Mouse (Mus musculus) spleen, adult 12 weeks (tissue): ENCODE measurements at regions not wholly inside any gene's neighbourhood (a gene's known extent, or its start where the extent isn't known, plus 50 kb on each side); places are given as distances from the start of the nearest gene placed in this dataset.
A peak's percentile ranks its signal among the peaks of the same experiment; 100 is the strongest.

ENCODE experiments used
- DNase-seq: peaks from one replicate; pipeline ENCODE4 v3.0.0; 2022; ENCODE audit warnings: low spot score

GRCm38 (mm10) chr17:88116321-88116720, 51.2 kb upstream of the Fbxo11 start:
- no peak for DNase-seq

GRCm38 (mm10) chr17:88118714-88119113, 53.6 kb upstream of the Fbxo11 start:
- no peak for DNase-seq

GRCm38 (mm10) chr17:88123711-88124110, 58.6 kb upstream of the Fbxo11 start:
- DNase-seq: no peak

DNA sequence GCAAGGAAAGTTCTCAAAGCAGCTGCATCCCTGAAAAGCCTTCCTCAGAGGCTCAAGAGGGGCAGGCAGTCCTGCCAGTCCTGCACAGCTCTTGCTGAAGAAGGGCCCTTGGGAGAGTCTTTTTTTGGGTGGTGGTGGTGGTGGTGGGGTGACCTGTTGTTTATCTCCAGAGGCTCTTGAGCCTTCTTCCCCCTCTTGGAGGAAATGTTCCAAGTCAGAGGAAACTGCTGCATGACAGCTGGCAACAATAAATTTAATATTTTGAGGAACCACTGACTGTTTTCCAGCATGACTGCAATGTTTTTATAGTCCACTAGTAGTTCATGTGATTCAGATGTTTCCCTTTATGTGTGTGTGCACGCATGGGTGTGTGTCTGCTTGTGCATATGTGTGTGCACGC, 62.0 kb upstream of the Fbxo11 start:
- DNase-seq: no peak

GRCm38 (mm10) chr17:88131297-88131696, 66.2 kb upstream of the Fbxo11 start:
- no peak for DNase-seq

- no peak for DNase-seq
Measured at GRCm38 (mm10) chr17:88131980-88132379, 66.9 kb upstream of the Fbxo11 start.

DNA sequence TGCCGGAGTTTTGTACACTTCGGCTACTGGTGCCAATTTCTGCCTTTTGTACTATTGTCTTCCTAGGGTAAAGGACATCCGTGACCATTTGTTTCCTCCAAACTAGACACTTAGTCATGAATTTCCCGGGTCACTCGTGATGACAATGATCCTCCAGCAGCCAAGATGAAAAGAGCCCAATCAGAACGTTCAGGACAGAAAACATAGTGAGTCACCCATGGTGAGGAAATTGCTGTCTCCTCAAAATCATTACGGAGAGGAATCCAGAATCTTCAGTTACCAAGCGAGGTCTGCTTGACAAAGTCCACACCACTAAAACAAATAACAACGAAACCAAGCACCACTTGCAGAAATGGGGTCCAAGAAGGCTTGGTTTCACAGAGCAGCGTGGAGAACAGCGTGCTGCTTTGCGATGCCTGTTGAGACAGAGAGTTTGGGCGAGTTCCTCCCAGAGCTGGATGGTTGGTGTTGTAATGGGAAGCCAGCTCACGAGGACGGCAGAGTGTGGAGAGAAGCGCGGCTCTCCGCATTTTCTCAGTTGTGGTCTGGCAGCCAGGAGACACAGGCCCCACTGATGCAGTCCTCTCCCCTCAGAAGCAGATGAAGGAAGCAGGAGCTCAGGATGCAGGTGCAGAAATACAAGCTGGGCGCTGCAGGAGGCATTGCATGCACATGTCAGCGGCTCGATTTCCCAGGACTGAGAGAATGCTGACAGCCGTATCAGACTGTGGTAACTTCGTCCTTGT, 67.7 kb upstream of the Fbxo11 start:
- DNase-seq: no peak

- no peak for DNase-seq
Measured at GRCm38 (mm10) chr17:88134546-88134945, 69.5 kb upstream of the Fbxo11 start.

GRCm38 (mm10) chr17:88141538-88141937, 76.4 kb upstream of the Fbxo11 start:
- no peak for DNase-seq

GRCm38 (mm10) chr17:88142003-88142402, 76.9 kb upstream of the Fbxo11 start:
- DNase-seq: no peak

GRCm38 (mm10) chr17:88142809-88143208, 77.7 kb upstream of the Fbxo11 start:
- DNase-seq: no peak

- no peak for DNase-seq
Measured at GRCm38 (mm10) chr17:88143378-88143943, 78.4 kb upstream of the Fbxo11 start.

DNA sequence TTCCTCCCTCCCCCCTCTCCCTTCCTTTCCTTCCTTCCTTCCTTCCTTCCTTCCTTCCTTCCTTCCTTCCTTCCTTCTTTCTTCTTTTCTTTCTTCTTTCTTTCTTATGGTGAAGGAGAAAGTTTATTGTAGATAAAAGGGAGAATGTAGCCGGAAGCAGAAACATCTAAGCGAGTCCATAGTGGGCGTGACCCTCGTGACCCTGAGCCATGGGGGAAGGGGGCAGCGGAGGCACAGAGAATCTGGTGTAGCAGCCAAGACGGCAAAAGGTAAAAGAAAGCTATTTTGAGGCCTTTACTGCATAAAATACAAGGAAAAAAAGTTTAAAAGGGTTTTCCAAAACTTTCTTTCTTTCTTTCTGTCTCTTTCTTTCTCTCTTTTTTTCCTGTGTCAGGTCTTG, 93.5 kb upstream of the Fbxo11 start:
- no peak for DNase-seq

DNA sequence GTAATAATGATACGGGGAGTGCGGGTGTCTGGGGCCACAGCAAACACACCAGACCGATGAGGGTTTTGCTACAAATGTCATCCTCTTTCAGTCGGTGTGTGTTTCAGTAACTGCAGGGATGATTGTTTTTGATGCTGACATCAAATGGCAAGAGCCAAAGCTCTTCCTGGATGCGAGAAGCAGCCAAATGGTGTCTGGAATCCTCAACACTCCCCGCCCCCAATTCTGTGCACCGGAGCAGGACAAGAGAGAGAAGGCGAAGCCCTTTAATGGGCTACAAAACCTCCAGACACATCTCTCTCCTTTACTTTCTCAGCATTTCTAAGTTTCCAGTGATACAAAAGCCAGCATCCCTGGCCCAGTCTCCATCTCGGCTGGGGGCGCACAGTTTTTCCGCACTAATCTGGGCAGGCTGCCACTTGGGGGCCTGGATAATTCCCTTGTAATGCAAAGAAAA, 94.1 kb upstream of the Fbxo11 start:
- no peak for DNase-seq

DNA sequence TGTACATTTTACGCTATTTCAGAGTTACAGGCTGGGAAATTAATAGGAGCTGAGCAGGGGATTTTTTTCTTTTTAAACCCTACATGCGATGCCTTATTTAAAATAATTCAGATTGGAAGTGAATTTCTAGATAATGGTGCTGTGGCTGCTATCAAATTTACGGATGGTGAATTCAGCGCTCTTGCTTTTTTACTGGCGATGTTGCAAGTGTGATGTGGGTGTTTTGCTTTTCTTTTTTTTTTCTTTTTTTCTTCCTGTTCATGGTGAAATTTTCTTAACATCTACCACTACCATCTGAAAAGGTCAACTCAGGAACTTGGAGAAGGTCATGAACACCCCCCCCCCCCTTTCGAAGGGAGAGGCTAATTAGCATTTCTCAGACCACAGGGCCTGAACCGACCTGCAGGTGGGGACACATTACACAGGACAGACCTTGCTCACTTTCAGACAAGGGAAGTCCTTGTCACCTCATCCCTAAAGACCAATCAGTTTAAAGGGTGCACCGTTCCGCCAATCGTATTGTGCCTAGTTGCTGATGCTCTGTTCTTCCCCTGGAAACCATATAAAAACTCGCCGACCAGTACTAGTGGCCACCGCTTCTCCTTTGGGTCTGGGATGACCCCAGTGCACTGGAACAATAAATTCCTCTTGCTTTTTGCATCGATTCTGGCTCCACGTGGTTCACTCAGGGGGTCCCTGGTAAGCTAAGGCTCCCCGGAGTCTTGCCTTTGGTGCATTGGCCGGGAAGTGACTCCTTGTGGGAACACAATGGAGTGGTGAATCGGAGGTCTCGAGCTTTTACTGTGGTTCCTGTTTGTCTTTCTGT, 95.0 kb upstream of the Fbxo11 start:
- DNase-seq: no peak

DNA sequence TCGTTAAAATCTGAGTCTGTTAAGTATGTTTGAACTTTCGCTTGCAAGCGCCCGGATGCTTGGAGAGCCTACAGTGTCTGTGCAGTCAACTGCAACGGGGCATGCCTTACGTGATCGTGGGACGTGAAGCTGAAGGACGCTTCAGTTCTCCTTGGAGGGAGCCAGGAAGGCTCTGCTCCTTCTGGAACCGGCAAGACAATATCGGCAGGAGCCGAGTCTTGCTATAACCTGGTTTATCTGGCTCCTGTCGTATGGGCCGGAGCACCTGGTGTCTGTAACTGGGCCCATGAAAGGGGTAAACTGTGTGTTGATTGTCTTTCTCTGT, 95.5 kb upstream of the Fbxo11 start:
- DNase-seq: no peak

- DNase-seq: no peak
Measured at GRCm38 (mm10) chr17:88161766-88162165, 96.7 kb upstream of the Fbxo11 start.

- peak; percentile 16 for DNase-seq
Measured at GRCm38 (mm10) chr17:88164805-88165204, 99.7 kb upstream of the Fbxo11 start.

GRCm38 (mm10) chr17:88165811-88166210, 100.7 kb upstream of the Fbxo11 start:
- DNase-seq: no peak

DNA sequence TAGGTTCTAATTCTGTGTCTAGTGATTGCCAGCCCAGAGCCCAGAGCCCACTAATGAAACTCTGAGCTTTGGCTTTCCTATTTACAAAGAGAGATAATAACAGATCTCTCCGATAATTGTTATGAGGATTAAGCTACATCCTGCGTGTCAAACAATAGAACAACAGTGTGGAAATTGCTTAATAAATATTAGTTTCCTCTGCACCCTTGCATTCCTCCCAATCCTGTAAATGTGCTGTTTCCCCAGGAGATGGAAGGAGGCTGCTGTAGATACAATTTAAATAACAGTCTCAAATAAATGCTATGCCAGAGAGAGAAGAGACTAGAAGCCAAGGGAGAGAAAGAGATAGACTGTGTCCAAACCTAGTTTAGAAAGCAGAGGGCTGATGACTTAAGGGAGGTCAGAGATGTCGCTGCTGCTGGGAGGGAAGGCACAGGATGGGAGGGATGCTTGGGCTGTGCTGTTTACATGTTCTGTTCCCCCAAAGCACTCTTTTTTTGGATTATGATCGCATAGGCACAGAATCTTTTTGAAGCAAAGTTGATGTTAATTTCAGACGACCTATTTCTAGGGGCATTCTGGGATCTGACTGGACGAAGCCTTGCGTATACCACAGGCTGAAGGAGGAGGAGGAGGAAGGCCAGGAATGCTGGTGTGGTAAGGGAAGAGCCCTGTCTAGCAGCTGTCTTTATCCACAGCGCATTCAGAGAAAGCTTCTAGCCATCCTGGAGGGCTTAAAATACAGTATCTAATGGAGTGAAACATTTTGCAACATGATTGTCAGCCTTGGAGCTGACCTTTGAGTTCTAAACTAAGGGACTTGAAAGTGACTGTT, 103.4 kb upstream of the Fbxo11 start:
- no peak for DNase-seq

- no peak for DNase-seq
Measured at GRCm38 (mm10) chr17:88171606-88172005, 106.5 kb upstream of the Fbxo11 start.

DNA sequence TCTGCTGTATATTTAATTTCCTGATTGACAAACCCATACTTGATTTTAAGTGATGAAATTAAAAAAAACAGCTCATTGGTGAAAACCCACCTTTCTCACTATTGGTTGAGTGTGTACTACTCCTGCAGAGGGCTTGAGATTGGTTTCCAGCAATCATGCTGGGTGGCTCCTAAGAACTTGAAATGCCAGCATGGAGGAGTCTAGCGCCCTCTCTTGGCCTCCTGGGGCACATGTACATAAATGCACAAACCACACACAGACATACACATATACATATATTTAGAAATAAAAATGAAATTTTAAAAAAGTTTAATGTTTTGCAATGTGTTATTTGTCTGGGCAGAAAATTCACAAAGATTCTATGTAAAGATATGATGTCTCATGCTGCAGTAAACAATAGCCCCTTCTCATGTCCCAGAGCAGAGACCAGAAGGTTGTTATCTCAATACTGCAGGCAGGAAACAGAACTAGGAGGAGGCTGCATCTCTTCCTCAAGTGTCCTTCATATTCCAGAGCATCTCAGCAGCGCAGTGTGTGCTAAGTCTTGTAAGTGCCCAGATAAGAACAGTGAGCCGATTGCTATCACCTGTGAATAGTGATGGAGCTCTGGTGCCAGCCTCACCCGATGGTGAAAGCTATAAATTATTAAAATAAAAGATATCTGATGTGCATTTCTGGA, 108.4 kb upstream of the Fbxo11 start:
- no peak for DNase-seq
